Mouse (Mus musculus) forelimb bud, embryonic 11.5 days (tissue): ENCODE measurements at regions not wholly inside any gene's neighbourhood (a gene's known extent, or its start where the extent isn't known, plus 50 kb on each side); places are given as distances from the start of the nearest gene placed in this dataset.

ENCODE experiments used
- DNase-seq: peaks from one replicate; pipeline ENCODE4 v3.0.0-alpha.2; 2012; ENCODE audit warnings: low read depth, low spot score

- no peak for DNase-seq
These were observed 310.0 kb upstream of the Paip1 start for GRCm38 (mm10) chr13:119118382-119118781.

- no peak for DNase-seq
These were observed 288.0 kb upstream of the Paip1 start for GRCm38 (mm10) chr13:119140436-119140835.

- DNase-seq, result no peak
These were observed 285.1 kb upstream of the Paip1 start for GRCm38 (mm10) chr13:119143351-119143750.

GRCm38 (mm10) chr13:119145713-119146112 is 282.7 kb upstream of the Paip1 start:
- DNase-seq, result no peak

- no peak for DNase-seq
These were observed 280.7 kb upstream of the Paip1 start for GRCm38 (mm10) chr13:119147701-119148100.

GRCm38 (mm10) chr13:119149141-119149540 is 279.3 kb upstream of the Paip1 start:
- no peak for DNase-seq

- DNase-seq, result no peak
These were observed 277.4 kb upstream of the Paip1 start for GRCm38 (mm10) chr13:119150847-119151548.

- DNase-seq, result no peak
These were observed 250.6 kb upstream of the Paip1 start for GRCm38 (mm10) chr13:119177753-119178152.

GRCm38 (mm10) chr13:119178212-119178611 is 250.2 kb upstream of the Paip1 start:
- DNase-seq, result no peak

GRCm38 (mm10) chr13:119179157-119179920 is 249.1 kb upstream of the Paip1 start:
- no peak for DNase-seq

- no peak for DNase-seq
These were observed 244.0 kb upstream of the Paip1 start for GRCm38 (mm10) chr13:119184322-119184877.

- no peak for DNase-seq
These were observed 242.7 kb upstream of the Paip1 start for GRCm38 (mm10) chr13:119185567-119186143.

GRCm38 (mm10) chr13:119231556-119231955 is 196.8 kb upstream of the Paip1 start:
- no peak for DNase-seq

- no peak for DNase-seq
These were observed 196.0 kb upstream of the Paip1 start for GRCm38 (mm10) chr13:119232100-119233029.

GRCm38 (mm10) chr13:119233030-119233385 is 195.4 kb upstream of the Paip1 start:
- DNase-seq, result no peak

- DNase-seq, result no peak
These were observed 194.5 kb upstream of the Paip1 start for GRCm38 (mm10) chr13:119233869-119234268.

- no peak for DNase-seq
These were observed 186.0 kb upstream of the Paip1 start for GRCm38 (mm10) chr13:119242358-119242757.

GRCm38 (mm10) chr13:119247101-119247500 is 181.3 kb upstream of the Paip1 start:
- DNase-seq, result no peak

GRCm38 (mm10) chr13:119252006-119252405 is 176.4 kb upstream of the Paip1 start:
- no peak for DNase-seq

- no peak for DNase-seq
These were observed 172.1 kb upstream of the Paip1 start for GRCm38 (mm10) chr13:119256350-119256749.

GRCm38 (mm10) chr13:119258515-119258914 is 169.9 kb upstream of the Paip1 start:
- no peak for DNase-seq
